Mouse (Mus musculus): ENCODE data around the gene Sox30.

GRCm38 (mm10) chr11:46040841-46041556, 60.9 kb downstream of the Sox30 start:
- TF ChIP-seq POLR2A (IDR thresholded peaks at IDR 0.05; ENCODE audit: borderline replicate concordance, control insufficient read depth, low read depth, low read length) (no peak), CTCF (IDR thresholded peaks at IDR 0.05; ENCODE audit: control insufficient read depth, insufficient read depth, low read length) (no peak)
